Mouse (Mus musculus) kidney, embryonic 15.5 days (tissue): ENCODE measurements around the gene Atg2a. TPM values are rescaled to one million over a fixed set of nuclear protein-coding genes. Genes with fewer than 3 reads are reported as not detected.
"Not testable (repeated sequence)": the region's sequence is repeated elsewhere in the genome, so short reads cannot be mapped to it uniquely, and the experiment has no call there.

Experiments used
- ATAC-seq: fragments of 200-750 bp; cut with Nextera tagmentation; replicated peaks from 2 replicates; pipeline ENCODE4 v1.8.0; 2017; ENCODE audit warnings: moderate TSS enrichment; ENCODE audit not compliant: low FRiP score
- H3K27ac ChIP-seq: fragments of 300-500 bp; sonication (generic); 2 replicates; pipeline ENCODE4 v1.5.1; 2015; ENCODE audit warnings: mild to moderate bottlenecking, inconsistent platforms
- H3K27me3 ChIP-seq: fragments of 300-500 bp; sonication (generic); 2 replicates; pipeline ENCODE4 v1.6.1; 2015; ENCODE audit warnings: inconsistent platforms
- H3K36me3 ChIP-seq: fragments of 300-500 bp; sonication (generic); 2 replicates; pipeline ENCODE4 v1.6.1; 2015; ENCODE audit warnings: inconsistent platforms
- H3K4me1 ChIP-seq: fragments of 300-500 bp; sonication (generic); 2 replicates; pipeline ENCODE4 v1.6.1; 2015; ENCODE audit warnings: inconsistent platforms
- H3K4me2 ChIP-seq: fragments of 300-500 bp; sonication (generic); 2 replicates; pipeline ENCODE4 v1.6.1; 2015; ENCODE audit warnings: moderate library complexity, mild to moderate bottlenecking, inconsistent platforms
- H3K4me3 ChIP-seq: fragments of 300-500 bp; sonication (generic); replicated peaks from 2 replicates; pipeline ENCODE4 v1.5.1; 2015; ENCODE audit warnings: mild to moderate bottlenecking, inconsistent platforms
- H3K9ac ChIP-seq: fragments of 300-500 bp; sonication (generic); 2 replicates; pipeline ENCODE4 v1.6.1; 2015; ENCODE audit warnings: mild to moderate bottlenecking, inconsistent platforms
- H3K9me3 ChIP-seq: fragments of 300-500 bp; sonication (generic); replicated peaks from 2 replicates; pipeline ENCODE4 v1.6.1; 2016; ENCODE audit warnings: inconsistent platforms
- WGBS: fragments of 180-500 bp; shearing (Covaris S2); methylation state at CpG from one replicate; pipeline ENCODE4 v1.1.7; 2015; ENCODE audit warnings: mixed read lengths; 5-methylcytosine and 5-hydroxymethylcytosine counted together
- polyA plus RNA-seq: library from polyadenylated mRNA; unstranded; fragments of >200 nt; fragmentation: Nextera tagmentation; extraction: Ambion mirVana; gene quantifications from 2 replicates; pipeline ENCODE4 v1.2.1, GENCODE M21; 2015

Atg2a gene
- polyA plus RNA-seq, 1 experiment from 2014 or later: 12.1 TPM

DNA sequence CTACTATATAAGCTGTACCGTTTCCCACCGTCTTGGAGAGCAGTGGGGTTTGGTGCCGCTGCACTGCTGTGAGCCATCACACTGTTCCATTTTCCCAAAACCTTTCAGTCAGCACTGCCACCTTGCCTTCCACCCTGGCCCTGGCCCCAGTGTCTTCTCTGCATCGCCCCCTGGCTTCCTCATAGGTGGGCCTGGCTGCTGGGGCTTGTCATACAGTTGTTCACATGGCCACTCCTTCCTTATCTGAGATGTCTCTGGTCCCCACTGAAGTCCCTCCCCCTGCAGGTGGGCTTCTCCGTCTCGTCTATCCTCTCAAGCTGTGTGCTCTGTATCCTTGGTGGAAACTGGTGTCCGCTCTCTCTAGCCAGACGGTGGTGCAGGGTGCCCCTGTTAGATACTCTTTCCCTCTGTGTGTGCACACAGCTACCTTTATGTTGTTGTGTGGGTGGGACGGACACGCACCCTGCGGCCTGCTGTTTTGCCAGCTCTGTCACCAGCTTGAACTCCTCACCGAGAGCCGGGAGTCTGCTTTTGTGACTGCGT is 48.3 kb downstream of the Atg2a start:
- Histone ChIP-seq H3K27me3 (no peaks in the 10 kb centered on the region), H3K4me3 (no peak overlapping the region), H3K9me3 (no peaks in the 10 kb centered on the region), H3K4me2 (no peak overlapping the region), H3K36me3 (peaks cover 73% of the 10 kb centered on the region), H3K27ac (no peak overlapping the region), H3K4me1 (peaks cover 33% of the 10 kb centered on the region), H3K9ac (no peak overlapping the region)
- no peak for ATAC-seq
- WGBS: 95% methylated on average over 14 of the region's 14 CpGs

DNA sequence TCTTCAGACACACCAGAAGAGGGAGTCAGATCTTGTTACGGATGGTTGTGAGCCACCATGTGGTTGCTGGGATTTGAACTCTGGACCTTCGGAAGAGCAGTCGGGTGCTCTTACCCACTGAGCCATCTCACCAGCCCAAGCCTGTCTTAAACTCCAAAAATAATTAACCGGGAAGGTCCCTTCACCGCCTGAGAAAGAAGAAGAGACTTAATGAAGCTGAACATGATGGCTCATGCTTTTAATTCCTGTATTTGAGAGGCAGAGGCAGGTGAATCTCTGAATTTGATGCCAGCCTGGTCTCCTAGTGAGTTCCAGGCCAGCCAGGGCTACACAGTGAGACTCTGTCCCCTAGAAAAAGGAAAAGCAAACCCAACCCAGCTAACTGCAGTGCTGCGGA is 49.2 kb downstream of the Atg2a start:
- Histone ChIP-seq H3K4me1 (peaks cover 29% of the 10 kb centered on the region), H3K36me3 (peaks cover 73% of the 10 kb centered on the region), H3K27ac (peak overlapping the region; percentile 87; the same call in 1 of the 2 replicates)
- not testable (repeated sequence) for H3K9ac ChIP-seq, H3K27me3 ChIP-seq, H3K4me2 ChIP-seq, H3K9me3 ChIP-seq, ATAC-seq, H3K4me3 ChIP-seq
- 79% methylated on average over 6 of the region's 6 CpGs for WGBS

GRCm38 (mm10) chr19:6291117-6291781 is 49.8 kb downstream of the Atg2a start:
- ATAC-seq: peak; percentile 55
- H3K4me3 ChIP-seq: no peak overlapping the region
- H3K27me3 ChIP-seq: no peaks in the 10 kb centered on the region
- H3K36me3 ChIP-seq: peaks cover 73% of the 10 kb centered on the region
- peak overlapping the region; percentile 87 for H3K27ac ChIP-seq
- no peak overlapping the region for H3K9ac ChIP-seq
- no peak overlapping the region for H3K4me2 ChIP-seq
- no peaks in the 10 kb centered on the region for H3K9me3 ChIP-seq
- peaks cover 28% of the 10 kb centered on the region for H3K4me1 ChIP-seq
- 70% methylated on average over 10 of the region's 10 CpGs for WGBS

- Histone ChIP-seq H3K4me3 (no peak overlapping the region), H3K4me1 (peaks cover 25% of the 10 kb centered on the region), H3K4me2 (no peak overlapping the region), H3K27ac (peak overlapping the region; percentile 24; the same call in 1 of the 2 replicates), H3K9ac (no peak overlapping the region), H3K36me3 (peaks cover 73% of the 10 kb centered on the region), H3K27me3 (no peaks in the 10 kb centered on the region), H3K9me3 (no peaks in the 10 kb centered on the region)
- WGBS: 91% methylated on average over 5 of the region's 5 CpGs
- no peak for ATAC-seq
These were observed 50.8 kb downstream of the Atg2a start for GRCm38 (mm10) chr19:6292262-6292661.

DNA sequence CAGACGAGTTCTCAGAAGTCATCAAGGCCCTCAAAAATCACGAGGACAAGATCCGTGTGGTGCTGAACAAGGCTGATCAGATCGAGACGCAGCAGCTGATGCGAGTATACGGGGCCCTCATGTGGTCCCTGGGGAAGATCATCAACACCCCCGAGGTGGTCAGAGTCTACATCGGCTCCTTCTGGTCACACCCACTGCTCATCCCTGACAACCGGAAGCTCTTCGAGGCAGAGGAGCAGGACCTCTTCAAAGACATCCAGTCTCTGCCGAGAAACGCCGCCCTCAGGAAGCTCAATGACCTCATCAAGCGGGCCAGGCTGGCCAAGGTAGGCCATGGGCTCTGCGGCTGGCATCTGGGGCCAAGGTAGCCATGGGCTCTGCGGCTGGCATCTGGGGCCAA is 52.8 kb downstream of the Atg2a start:
- peaks cover 15% of the 10 kb centered on the region for H3K4me1 ChIP-seq
- ATAC-seq: no peak
- no peaks in the 10 kb centered on the region for H3K9me3 ChIP-seq
- no peak overlapping the region for H3K4me3 ChIP-seq
- peaks cover 80% of the 10 kb centered on the region for H3K36me3 ChIP-seq
- 92% methylated on average over 17 of the region's 17 CpGs for WGBS
- no peak overlapping the region for H3K9ac ChIP-seq
- no peaks in the 10 kb centered on the region for H3K27me3 ChIP-seq
- H3K27ac ChIP-seq: no peak overlapping the region
- H3K4me2 ChIP-seq: no peak overlapping the region

- ATAC-seq: no peak
- Histone ChIP-seq H3K9ac (no peak overlapping the region), H3K36me3 (peaks cover 80% of the 10 kb centered on the region), H3K4me2 (no peak overlapping the region), H3K4me3 (no peak overlapping the region), H3K27ac (no peak overlapping the region), H3K27me3 (no peaks in the 10 kb centered on the region), H3K4me1 (peaks cover 13% of the 10 kb centered on the region; the same call in 1 of the 2 replicates), H3K9me3 (no peaks in the 10 kb centered on the region)
- WGBS: 90% methylated on average over 5 of the region's 5 CpGs
These were observed 55.2 kb downstream of the Atg2a start for GRCm38 (mm10) chr19:6296551-6297210.

DNA sequence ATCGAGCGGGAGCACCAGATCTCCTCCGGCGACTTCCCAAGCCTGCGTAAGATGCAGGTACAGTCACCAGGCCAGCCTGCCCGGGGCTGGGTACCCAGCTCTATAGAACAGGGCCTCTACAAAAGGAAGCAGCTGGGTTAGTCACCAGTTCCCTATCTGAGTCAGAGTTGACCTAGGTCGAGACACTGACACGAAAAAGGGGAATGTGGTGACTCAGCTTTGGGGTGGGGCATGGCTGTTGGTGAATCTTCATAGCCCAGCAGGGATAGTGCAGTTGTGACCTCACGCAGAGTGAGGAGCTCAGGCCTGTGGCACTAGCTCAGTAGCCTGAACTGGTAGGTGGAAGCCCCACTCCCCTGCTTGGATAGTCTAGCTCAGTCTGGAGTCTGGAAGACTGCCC is 56.2 kb downstream of the Atg2a start:
- ATAC-seq: no peak
- Histone ChIP-seq H3K4me2 (no peak overlapping the region), H3K9me3 (no peaks in the 10 kb centered on the region), H3K9ac (no peak overlapping the region), H3K4me3 (no peak overlapping the region), H3K4me1 (peaks cover 12% of the 10 kb centered on the region; the same call in 1 of the 2 replicates), H3K36me3 (peaks cover 75% of the 10 kb centered on the region), H3K27me3 (no peaks in the 10 kb centered on the region), H3K27ac (no peak overlapping the region)
- WGBS: 83% methylated on average over 9 of the region's 9 CpGs

GRCm38 (mm10) chr19:6299003-6299402 is 57.5 kb downstream of the Atg2a start:
- Histone ChIP-seq H3K9ac (no peak overlapping the region), H3K36me3 (peaks cover 64% of the 10 kb centered on the region), H3K27me3 (no peaks in the 10 kb centered on the region), H3K4me2 (no peak overlapping the region), H3K27ac (peak overlapping the region; percentile 68; the same call in 1 of the 2 replicates), H3K4me1 (peaks cover 13% of the 10 kb centered on the region; the same call in 1 of the 2 replicates), H3K9me3 (no peaks in the 10 kb centered on the region), H3K4me3 (no peak overlapping the region)
- 56% methylated on average over 4 of the region's 4 CpGs for WGBS
- no peak for ATAC-seq

DNA sequence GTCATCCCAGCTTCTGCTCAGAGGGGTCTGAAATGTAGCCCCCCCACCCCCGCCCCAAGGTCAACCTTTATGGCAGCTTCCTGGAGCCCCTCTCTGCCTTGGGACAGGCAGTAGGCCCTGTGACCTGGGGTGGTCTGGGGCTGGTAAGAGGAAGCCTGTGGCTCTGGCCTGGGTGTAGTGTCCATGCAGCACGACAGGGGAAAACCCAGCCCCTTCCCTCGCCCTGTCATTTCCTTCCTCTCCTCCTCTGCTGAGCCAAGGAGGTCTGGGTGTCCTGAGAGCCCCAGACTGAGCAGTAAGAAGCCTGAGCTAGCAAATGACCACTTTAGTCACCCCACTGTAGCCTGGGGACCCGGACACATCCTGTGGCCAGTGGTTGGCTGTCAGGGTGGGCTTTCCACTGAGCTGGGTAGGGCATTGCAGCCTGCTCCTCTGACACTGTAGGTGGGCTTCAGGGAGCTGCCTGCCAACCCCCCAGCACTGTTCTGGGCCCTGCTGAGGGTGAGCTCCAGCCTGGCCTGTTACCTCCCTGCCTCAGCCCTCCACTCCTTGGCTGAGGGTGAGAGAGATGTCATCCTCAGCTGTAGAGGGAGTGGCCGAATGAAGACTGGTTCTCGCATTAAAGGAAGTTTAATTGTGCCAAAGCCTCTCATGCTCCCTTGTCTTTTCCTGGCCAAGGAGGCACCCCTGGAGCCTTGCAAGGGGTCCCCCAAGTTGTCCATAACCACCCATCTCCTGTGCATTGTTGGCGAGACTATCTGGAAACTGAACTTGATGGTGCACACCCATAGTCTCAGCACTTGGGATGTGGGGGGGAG is 58.2 kb downstream of the Atg2a start:
- Histone ChIP-seq H3K9ac (no peak overlapping the region), H3K27me3 (no peaks in the 10 kb centered on the region), H3K27ac (peak overlapping the region; percentile 68), H3K4me2 (no peak overlapping the region), H3K9me3 (no peaks in the 10 kb centered on the region), H3K4me1 (peaks cover 16% of the 10 kb centered on the region; the same call in 1 of the 2 replicates), H3K36me3 (peaks cover 57% of the 10 kb centered on the region), H3K4me3 (no peak overlapping the region)
- WGBS: 76% methylated on average over 7 of the region's 7 CpGs
- no peak for ATAC-seq

DNA sequence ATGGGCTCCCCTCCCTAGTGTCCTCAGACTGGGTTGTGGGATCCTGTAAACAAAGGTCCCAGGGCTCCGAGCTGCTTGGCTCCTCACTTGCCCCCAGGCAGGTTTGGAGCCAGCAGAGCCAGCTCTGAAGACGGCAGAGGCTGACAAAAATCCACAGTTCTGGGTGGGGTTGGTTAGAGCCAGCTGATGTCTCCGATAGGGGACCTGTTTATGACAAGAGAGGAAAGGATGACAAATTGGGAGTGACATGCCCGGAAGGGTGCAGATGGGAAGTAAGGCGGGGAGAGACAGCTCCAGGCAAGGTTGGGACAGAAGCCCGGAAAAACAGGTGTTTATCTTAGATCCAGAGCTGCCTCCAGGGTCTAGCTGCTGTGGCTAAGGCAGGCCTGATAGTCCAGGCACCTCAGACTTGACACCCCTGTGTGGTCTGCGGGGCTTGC is 59.0 kb downstream of the Atg2a start:
- Histone ChIP-seq H3K4me2 (no peak overlapping the region), H3K9ac (no peak overlapping the region), H3K4me1 (peaks cover 18% of the 10 kb centered on the region), H3K27ac (peak overlapping the region; percentile 68; the same call in 1 of the 2 replicates), H3K4me3 (no peak overlapping the region), H3K9me3 (no peaks in the 10 kb centered on the region), H3K36me3 (peaks cover 49% of the 10 kb centered on the region), H3K27me3 (no peaks in the 10 kb centered on the region)
- peak; percentile 16; the same call in 1 of the 2 replicates for ATAC-seq
- WGBS: 65% methylated on average over 7 of the region's 7 CpGs

DNA sequence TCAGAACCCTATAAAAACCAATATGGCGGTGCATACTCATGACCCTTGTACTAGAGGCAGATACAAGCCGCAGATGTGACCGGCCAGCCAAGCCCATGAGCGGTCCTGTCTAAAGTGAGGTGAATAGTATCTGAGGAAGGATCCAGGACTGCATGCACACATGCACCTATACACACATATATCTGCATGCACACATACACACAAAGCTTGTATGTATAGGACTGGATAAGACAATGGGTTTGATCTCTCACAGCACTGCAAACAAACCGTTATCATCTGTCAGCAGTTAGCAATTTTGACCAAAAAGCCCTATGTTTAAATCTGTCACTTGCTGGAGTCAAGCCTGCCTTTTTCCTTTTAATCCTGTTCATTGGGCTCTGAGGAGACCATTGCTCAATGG is 60.6 kb downstream of the Atg2a start:
- Histone ChIP-seq H3K27ac (no peak overlapping the region), H3K4me3 (no peak overlapping the region)
- WGBS: 92% methylated on average over 5 of the region's 5 CpGs

More for the DNA sequence above, 60.6 kb downstream of the Atg2a start:
- H3K4me2 ChIP-seq: no peak overlapping the region
- no peak for ATAC-seq
- H3K27me3 ChIP-seq: no peaks in the 10 kb centered on the region
- no peak overlapping the region for H3K9ac ChIP-seq
- H3K9me3 ChIP-seq: no peaks in the 10 kb centered on the region
- peaks cover 29% of the 10 kb centered on the region for H3K4me1 ChIP-seq
- H3K36me3 ChIP-seq: peaks cover 33% of the 10 kb centered on the region
